Mouse (Mus musculus) kidney, adult 2 months (tissue): ENCODE data around the gene Pcmtd2.

Source experiments
- CTCF ChIP-seq: fragments of 200-500 bp; conservative IDR thresholded peaks from 2 replicates; pipeline ENCODE4 v1.5.1; 2011; ENCODE audit warnings: low read depth, mild to moderate bottlenecking, control low read depth, low read length, moderate library complexity, mixed read lengths; ENCODE audit not compliant: insufficient read depth, insufficient read length
- POLR2A ChIP-seq: fragments of 200-500 bp; IDR thresholded peaks from one replicate; pipeline ENCODE4 v1.6.1; 2011; ENCODE audit warnings: low read depth, low read length, control low read depth

- TF ChIP-seq POLR2A (no peak), CTCF (no peak)
These were observed 41.2 kb downstream of the Pcmtd2 start for GRCm38 (mm10) chr2:181878903-181879302.
